Mouse (Mus musculus): Measurements from ENCODE around the gene Cplane1. TPM values are rescaled to one million over a fixed set of nuclear protein-coding genes. Genes with fewer than 3 reads are reported as not detected.
"Not testable (repeated sequence)": the region's sequence is repeated elsewhere in the genome, so short reads cannot be mapped to it uniquely, and the experiment has no call there.

Cplane1 gene
- polyA plus RNA-seq, 1 experiment from 2014 or later = 5.6 TPM

GRCm38 (mm10) chr15:8200317-8200716, 31.4 kb downstream of the Cplane1 start:
- Histone ChIP-seq H3K9ac (ENCODE audit: low read length) (no peak overlapping the region), H3K27me3 (ENCODE audit: control insufficient read depth, insufficient read depth, low read length) (no peaks in the 10 kb centered on the region), H3K4me1 (ENCODE audit: control insufficient read depth, insufficient read depth, low read length) (no peaks in the 10 kb centered on the region), H3K36me3 (ENCODE audit: control insufficient read depth, insufficient read depth, low read length) (peaks cover 10% of the 10 kb centered on the region), H3K4me2 (ENCODE audit: low read depth, low read length) (no peak overlapping the region), H3K27ac (ENCODE audit: low read length) (no peak overlapping the region), H3K4me3 (replicated peaks; ENCODE audit: low read length) (no peak overlapping the region), H3K9me3 (replicated peaks; ENCODE audit: control insufficient read depth, low read length) (no peaks in the 10 kb centered on the region)
- ATAC-seq (ENCODE audit: insufficient read depth, low FRiP score) = no peak

- WGBS = 88% methylated on average over 6 of the region's 6 CpGs
- Histone ChIP-seq H3K4me1 (ENCODE audit: control insufficient read depth, insufficient read depth, low read length) (no peaks in the 10 kb centered on the region), H3K9ac (ENCODE audit: low read length) (no peak overlapping the region), H3K36me3 (ENCODE audit: control insufficient read depth, insufficient read depth, low read length) (peaks cover 8% of the 10 kb centered on the region), H3K27ac (ENCODE audit: low read length) (no peak overlapping the region), H3K4me2 (ENCODE audit: low read depth, low read length) (no peak overlapping the region), H3K27me3 (ENCODE audit: control insufficient read depth, insufficient read depth, low read length) (no peaks in the 10 kb centered on the region), H3K9me3 (replicated peaks; ENCODE audit: control insufficient read depth, low read length) (no peaks in the 10 kb centered on the region), H3K4me3 (replicated peaks; ENCODE audit: low read length) (no peak overlapping the region)
- no peak for ATAC-seq (ENCODE audit: insufficient read depth, low FRiP score)
Observed at GRCm38 (mm10) chr15:8208362-8208761, 39.5 kb downstream of the Cplane1 start.

- Histone ChIP-seq H3K27me3 (ENCODE audit: control insufficient read depth, insufficient read depth, low read length) (no peaks in the 10 kb centered on the region), H3K36me3 (ENCODE audit: control insufficient read depth, insufficient read depth, low read length) (peaks cover 8% of the 10 kb centered on the region; the same call in 1 of the 2 replicates), H3K9ac (ENCODE audit: low read length) (no peak overlapping the region), H3K4me1 (ENCODE audit: control insufficient read depth, insufficient read depth, low read length) (no peaks in the 10 kb centered on the region), H3K4me2 (ENCODE audit: low read depth, low read length) (no peak overlapping the region), H3K9me3 (replicated peaks; ENCODE audit: control insufficient read depth, low read length) (no peaks in the 10 kb centered on the region), H3K4me3 (replicated peaks; ENCODE audit: low read length) (no peak overlapping the region), H3K27ac (ENCODE audit: low read length) (no peak overlapping the region)
- WGBS = 96% methylated on average over 13 of the region's 13 CpGs
- no peak for ATAC-seq (ENCODE audit: insufficient read depth, low FRiP score)
Observed at GRCm38 (mm10) chr15:8214811-8215210, 45.9 kb downstream of the Cplane1 start.

GRCm38 (mm10) chr15:8234167-8234566, 65.3 kb downstream of the Cplane1 start:
- not testable (repeated sequence) for ATAC-seq (ENCODE audit: insufficient read depth, low FRiP score); H3K27ac ChIP-seq (ENCODE audit: low read length); H3K4me2 ChIP-seq (ENCODE audit: low read depth, low read length); H3K9me3 ChIP-seq (replicated peaks; ENCODE audit: control insufficient read depth, low read length); H3K27me3 ChIP-seq (ENCODE audit: control insufficient read depth, insufficient read depth, low read length); H3K4me1 ChIP-seq (ENCODE audit: control insufficient read depth, insufficient read depth, low read length); H3K9ac ChIP-seq (ENCODE audit: low read length); H3K4me3 ChIP-seq (replicated peaks; ENCODE audit: low read length)
- 85% methylated on average over 1 of the region's 1 CpGs for WGBS
- peaks cover 21% of the 10 kb centered on the region for H3K36me3 ChIP-seq (ENCODE audit: control insufficient read depth, insufficient read depth, low read length)

- Histone ChIP-seq H3K4me2 (ENCODE audit: low read depth, low read length) (no peak overlapping the region), H3K27me3 (ENCODE audit: control insufficient read depth, insufficient read depth, low read length) (no peaks in the 10 kb centered on the region), H3K4me1 (ENCODE audit: control insufficient read depth, insufficient read depth, low read length) (no peaks in the 10 kb centered on the region), H3K4me3 (replicated peaks; ENCODE audit: low read length) (no peak overlapping the region), H3K9ac (ENCODE audit: low read length) (no peak overlapping the region), H3K36me3 (ENCODE audit: control insufficient read depth, insufficient read depth, low read length) (0 out of 2 replicates have a peak, but pooled peaks cover 3% of the 10 kb centered on the region), H3K27ac (ENCODE audit: low read length) (no peak overlapping the region), H3K9me3 (replicated peaks; ENCODE audit: control insufficient read depth, low read length) (no peaks in the 10 kb centered on the region)
- no peak for ATAC-seq (ENCODE audit: insufficient read depth, low FRiP score)
- WGBS = 64% methylated on average over 3 of the region's 3 CpGs
Observed at GRCm38 (mm10) chr15:8265946-8266345, 97.0 kb downstream of the Cplane1 start.

- Histone ChIP-seq H3K4me1 (ENCODE audit: control insufficient read depth, insufficient read depth, low read length) (no peaks in the 10 kb centered on the region), H3K27ac (ENCODE audit: low read length) (no peak overlapping the region), H3K4me3 (replicated peaks; ENCODE audit: low read length) (no peak overlapping the region), H3K36me3 (ENCODE audit: control insufficient read depth, insufficient read depth, low read length) (0 out of 2 replicates have a peak, but pooled peaks cover 6% of the 10 kb centered on the region), H3K27me3 (ENCODE audit: control insufficient read depth, insufficient read depth, low read length) (no peaks in the 10 kb centered on the region), H3K9ac (ENCODE audit: low read length) (no peak overlapping the region), H3K9me3 (replicated peaks; ENCODE audit: control insufficient read depth, low read length) (no peaks in the 10 kb centered on the region), H3K4me2 (ENCODE audit: low read depth, low read length) (no peak overlapping the region)
- ATAC-seq (ENCODE audit: insufficient read depth, low FRiP score) = no peak
- WGBS = 92% methylated on average over 3 of the region's 3 CpGs
Observed at GRCm38 (mm10) chr15:8267211-8267610, 98.3 kb downstream of the Cplane1 start.

GRCm38 (mm10) chr15:8268231-8268630, 99.3 kb downstream of the Cplane1 start:
- Histone ChIP-seq H3K9me3 (replicated peaks; ENCODE audit: control insufficient read depth, low read length) (no peaks in the 10 kb centered on the region), H3K9ac (ENCODE audit: low read length) (no peak overlapping the region), H3K4me2 (ENCODE audit: low read depth, low read length) (no peak overlapping the region), H3K27me3 (ENCODE audit: control insufficient read depth, insufficient read depth, low read length) (no peaks in the 10 kb centered on the region), H3K4me3 (replicated peaks; ENCODE audit: low read length) (no peak overlapping the region), H3K36me3 (ENCODE audit: control insufficient read depth, insufficient read depth, low read length) (0 out of 2 replicates have a peak, but pooled peaks cover 6% of the 10 kb centered on the region), H3K4me1 (ENCODE audit: control insufficient read depth, insufficient read depth, low read length) (no peaks in the 10 kb centered on the region), H3K27ac (ENCODE audit: low read length) (no peak overlapping the region)
- no peak for ATAC-seq (ENCODE audit: insufficient read depth, low FRiP score)
- WGBS = 86% methylated on average over 8 of the region's 8 CpGs

- 0 out of 2 replicates have a peak, but pooled peaks cover 3% of the 10 kb centered on the region for H3K36me3 ChIP-seq (ENCODE audit: control insufficient read depth, insufficient read depth, low read length)
- H3K9ac ChIP-seq (ENCODE audit: low read length) = no peak overlapping the region
- H3K27me3 ChIP-seq (ENCODE audit: control insufficient read depth, insufficient read depth, low read length) = no peaks in the 10 kb centered on the region
- H3K4me2 ChIP-seq (ENCODE audit: low read depth, low read length) = no peak overlapping the region
- no peak for ATAC-seq (ENCODE audit: insufficient read depth, low FRiP score)
- no peak overlapping the region for H3K27ac ChIP-seq (ENCODE audit: low read length)
- H3K9me3 ChIP-seq (replicated peaks; ENCODE audit: control insufficient read depth, low read length) = 0 out of 2 replicates have a peak, but pooled peaks cover 3% of the 10 kb centered on the region
- H3K4me3 ChIP-seq (replicated peaks; ENCODE audit: low read length) = no peak overlapping the region
- H3K4me1 ChIP-seq (ENCODE audit: control insufficient read depth, insufficient read depth, low read length) = no peaks in the 10 kb centered on the region
- WGBS = 78% methylated on average over 8 of the region's 8 CpGs
Observed at GRCm38 (mm10) chr15:8271952-8272351, 103.0 kb downstream of the Cplane1 start.

- ATAC-seq (ENCODE audit: insufficient read depth, low FRiP score) = not testable (repeated sequence)
- 87% methylated on average over 4 of the region's 4 CpGs for WGBS
Observed at GRCm38 (mm10) chr15:8277916-8278315, 109.0 kb downstream of the Cplane1 start.

More at GRCm38 (mm10) chr15:8277916-8278315, 109.0 kb downstream of the Cplane1 start:
- H3K9ac ChIP-seq (ENCODE audit: low read length); H3K4me3 ChIP-seq (replicated peaks; ENCODE audit: low read length); H3K27me3 ChIP-seq (ENCODE audit: control insufficient read depth, insufficient read depth, low read length); H3K27ac ChIP-seq (ENCODE audit: low read length); H3K4me2 ChIP-seq (ENCODE audit: low read depth, low read length); H3K4me1 ChIP-seq (ENCODE audit: control insufficient read depth, insufficient read depth, low read length); H3K36me3 ChIP-seq (ENCODE audit: control insufficient read depth, insufficient read depth, low read length); H3K9me3 ChIP-seq (replicated peaks; ENCODE audit: control insufficient read depth, low read length): not testable (repeated sequence)
